Mouse (Mus musculus): Measurements from ENCODE around the gene Cd24a.

Cd24a gene

DNA sequence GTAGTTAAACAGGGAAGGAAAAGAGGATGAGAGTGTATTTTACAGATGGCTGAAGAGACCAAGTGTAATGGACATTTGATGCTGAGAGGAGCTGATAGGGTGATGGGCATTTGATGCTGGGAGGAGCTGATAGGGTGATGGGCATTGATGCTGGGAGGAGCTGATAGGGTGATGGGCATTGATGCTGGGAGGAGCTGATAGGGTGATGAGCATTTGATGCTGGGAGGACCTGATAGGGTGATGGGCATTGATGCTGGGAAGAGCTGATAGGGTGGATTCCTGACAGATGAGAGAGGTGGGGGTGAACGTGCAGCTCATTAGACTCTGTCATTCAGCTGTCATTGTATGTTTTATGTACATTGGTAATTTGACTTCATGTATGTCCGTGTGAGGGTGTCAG is 47.5 kb downstream of the Cd24a start:
- no peak for DNase-seq (ENCODE audit: low spot score in 2 of 2)

DNA sequence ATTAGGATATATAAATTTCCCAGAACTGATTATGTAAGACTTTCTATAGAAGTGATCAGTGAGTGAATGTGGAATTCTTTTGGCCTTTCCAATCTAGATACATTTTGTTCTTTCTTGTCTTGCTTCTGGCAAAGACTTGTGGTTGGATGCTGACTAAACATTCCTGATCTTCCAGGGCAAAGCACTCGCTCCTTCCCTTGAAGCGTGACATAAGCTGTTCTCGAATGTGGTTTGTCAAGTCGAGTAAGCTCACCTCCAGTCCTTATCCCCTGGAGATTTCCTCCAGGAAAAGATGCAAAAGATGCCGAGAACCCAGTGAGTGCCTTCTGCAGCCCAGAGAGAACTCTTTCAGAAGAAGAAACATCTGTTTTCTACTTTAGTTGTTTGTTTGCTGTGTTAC is 51.1 kb downstream of the Cd24a start:
- no peak for DNase-seq (ENCODE audit: low spot score in 2 of 2)

DNA sequence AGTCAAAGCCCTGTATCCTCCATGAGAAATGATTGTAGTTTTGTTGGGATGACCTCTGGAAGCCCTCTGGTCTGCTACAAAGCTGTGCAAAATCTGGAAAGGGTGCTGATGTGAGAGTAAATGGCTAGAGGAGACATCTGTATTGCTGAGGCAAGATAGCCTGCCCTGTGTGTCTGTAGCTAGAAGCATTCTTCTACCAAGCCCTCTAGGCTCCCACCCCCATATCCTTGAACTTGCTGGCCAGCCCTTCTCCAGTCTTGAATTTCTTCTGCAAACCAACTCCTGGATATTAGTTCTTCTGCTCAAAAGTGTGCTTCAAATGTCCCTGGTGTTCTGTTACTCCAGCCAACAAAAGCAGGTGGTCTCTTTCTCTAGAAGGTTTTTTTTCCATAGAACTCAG is 51.8 kb downstream of the Cd24a start:
- no peak for DNase-seq (ENCODE audit: low spot score in 2 of 2)

DNA sequence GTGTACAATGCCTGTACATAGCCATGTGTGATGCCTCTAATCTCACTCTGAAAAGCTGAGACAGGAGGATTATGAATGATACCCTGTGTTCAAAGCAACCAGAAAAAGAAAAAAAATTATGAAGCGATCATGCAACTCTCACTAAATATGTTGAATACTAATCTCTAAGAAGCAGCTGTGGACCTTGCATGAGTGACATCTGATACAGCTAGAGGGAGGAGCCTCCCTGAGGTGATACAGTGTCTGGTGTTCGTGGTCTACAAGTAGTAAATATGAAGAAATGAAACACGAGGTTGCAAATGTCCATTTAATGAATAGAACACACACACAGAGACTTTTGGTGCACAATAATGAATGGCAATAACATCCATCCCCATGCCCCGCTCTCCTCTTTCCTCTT is 52.5 kb downstream of the Cd24a start:
- DNase-seq (ENCODE audit: low spot score in 2 of 2): no peak

DNA sequence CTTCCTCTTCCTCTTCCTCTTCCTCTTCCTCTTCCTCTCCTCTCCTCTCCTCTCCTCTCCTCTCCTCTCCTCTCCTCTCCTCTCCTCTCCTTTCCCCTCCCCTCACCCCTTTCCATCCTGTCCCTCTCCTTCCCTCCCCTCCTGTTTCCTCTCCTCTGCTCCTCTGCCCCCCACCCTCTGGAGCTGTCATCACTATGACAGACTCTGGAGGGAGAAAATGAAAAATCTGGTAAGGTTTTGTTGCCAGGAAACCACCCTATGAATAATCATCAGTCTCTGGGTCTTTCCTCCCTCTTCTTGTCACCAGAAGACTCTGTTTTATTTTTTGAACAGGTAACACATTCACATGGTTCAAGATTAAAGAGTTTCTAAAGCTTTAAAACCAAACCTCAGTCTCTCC is 53.0 kb downstream of the Cd24a start:
- no peak for DNase-seq (ENCODE audit: low spot score in 2 of 2)

DNA sequence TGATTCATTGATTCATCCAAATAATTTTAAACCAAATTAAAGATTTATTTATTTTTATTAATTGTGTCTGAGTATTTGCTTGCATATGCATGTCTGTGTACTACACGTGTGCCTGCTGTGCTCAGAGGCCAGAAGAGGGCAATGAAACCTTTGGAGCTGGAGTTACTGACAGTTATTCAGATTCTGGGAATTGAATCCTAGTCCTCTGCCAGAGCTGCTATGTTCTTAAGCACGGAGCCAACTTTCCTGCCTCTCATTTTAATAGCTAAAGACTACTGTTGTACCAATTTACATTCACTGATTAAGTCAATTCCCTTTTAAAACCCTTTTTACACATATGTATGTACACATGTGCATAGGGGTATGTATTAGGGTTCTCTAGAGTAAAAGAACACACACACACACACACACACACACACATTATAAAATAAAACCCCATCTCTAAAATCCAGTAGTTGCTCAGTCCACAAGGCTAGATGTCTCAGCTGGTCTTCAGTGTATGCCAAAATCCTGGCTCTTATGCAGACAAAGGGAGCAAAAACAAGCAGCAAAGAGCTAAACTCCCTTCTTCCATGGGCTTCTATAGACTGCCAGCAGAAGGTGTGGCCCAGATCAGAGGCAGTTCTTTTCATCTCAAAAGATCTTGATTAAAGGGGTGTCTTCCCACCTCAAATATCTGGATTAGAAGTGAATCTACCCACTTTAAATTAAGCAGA is 53.7 kb downstream of the Cd24a start:
- DNase-seq (ENCODE audit: low spot score in 2 of 2): no peak

DNA sequence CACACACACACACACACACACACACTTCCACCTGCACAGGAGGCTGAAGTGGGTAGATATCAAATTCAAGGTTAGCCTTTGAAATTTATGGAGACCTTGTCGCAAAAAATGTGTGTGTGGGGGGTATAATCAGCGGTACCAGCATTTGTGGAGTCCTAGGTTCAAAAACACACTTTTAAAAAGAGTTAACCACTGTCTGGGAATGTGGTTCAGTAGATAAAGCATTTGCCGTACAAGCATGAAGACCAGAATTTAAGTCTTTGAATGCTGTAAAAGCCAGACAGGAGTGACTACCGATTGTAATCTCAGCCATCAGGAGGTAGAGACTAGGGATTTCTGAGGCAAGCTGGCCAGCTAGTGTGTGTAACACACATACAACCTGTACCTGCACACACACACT is 55.0 kb downstream of the Cd24a start:
- DNase-seq (ENCODE audit: low spot score in 2 of 2): no peak
